Mouse (Mus musculus) cerebellum, postnatal 4 days (tissue): ENCODE results near the gene Gp1bb.

Source experiments
- DNase-seq, 2 experiments: peaks; one replicate each; pipeline ENCODE4 v3.0.0; 2022; ENCODE audit warnings: low spot score in 2 of 2, mixed read lengths in 1 of 2

Gene Gp1bb

DNA sequence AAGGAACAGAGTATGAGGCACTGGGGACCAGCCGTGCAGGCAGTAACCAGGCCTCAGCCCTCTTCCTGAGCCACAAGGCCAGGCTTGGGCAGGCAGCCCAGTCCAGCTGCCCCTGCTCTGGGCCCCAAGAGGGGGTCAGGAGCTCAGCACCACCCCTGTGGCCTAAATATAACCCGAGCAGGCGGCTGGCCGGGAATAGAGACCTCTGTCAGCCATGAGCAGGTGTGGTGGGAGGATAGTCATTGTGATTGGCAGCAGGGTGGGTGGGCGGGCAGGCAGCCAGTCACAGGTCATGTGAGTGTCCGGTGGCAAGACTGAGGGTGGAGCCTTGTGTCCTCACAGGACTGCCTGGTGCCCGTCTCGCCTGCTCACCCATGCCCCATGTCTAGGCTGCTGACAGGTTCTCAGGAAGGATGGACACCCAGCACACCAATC lies 17.9 kb downstream of the Gp1bb start:
- no peak for DNase-seq

DNA sequence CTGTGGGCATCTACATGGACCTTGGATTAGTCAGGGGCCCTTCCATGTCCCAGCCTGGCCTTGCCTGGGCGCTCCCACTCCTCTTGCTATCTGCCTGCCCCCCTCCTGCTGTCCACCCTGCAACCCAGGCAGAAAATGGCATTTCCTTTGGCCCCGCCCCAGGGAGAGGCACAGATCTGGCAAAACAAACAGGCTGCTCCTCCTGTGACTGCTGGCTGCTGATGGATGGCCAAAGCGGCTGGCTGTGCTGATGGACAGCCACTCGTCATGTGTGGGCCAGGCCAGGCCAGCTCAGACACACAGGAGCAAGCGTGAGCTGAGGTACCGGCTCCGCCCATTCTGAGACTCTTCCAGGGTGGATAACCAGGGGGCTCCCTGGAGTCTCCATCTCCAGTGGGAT lies 20.8 kb downstream of the Gp1bb start:
- no peak for DNase-seq

DNA sequence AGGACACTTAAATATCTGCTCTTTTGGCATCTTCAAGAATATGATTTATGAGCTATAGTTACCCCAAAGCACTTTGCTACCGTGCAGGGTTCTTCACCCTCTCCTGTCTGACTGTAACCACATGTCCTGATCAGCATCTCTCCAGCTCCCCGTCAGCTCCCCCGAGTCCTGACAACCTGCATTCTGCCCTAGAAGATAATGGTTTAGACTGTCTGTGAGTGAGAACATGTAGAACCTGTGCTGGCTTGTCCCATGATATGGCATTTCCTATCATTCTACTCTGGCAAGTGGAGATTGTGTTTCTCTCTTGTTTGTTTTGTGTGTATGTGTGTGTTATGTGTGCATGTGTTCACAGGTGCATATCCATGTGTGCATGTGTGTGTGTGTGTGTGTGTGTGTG lies 24.2 kb downstream of the Gp1bb start:
- DNase-seq: no peak

DNA sequence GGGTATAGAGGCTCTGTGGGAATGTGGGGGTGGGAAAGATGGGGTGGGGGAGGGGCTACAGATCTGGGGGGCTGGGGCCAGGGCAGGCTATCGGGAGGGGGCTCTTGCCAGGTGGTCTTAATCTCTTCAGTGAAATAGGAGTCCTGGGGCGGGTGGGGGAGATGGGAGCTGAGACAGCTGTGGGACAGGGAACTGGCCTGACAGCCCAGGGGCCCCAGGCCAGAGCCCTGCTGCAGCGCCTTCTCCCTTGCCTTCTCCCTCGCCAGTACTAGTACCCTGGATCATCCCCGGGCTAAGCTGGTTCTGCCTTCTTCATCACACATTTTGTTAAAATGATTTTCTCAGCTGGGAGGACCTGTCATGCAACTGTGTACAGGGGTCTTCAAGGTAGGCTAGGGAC lies 25.9 kb downstream of the Gp1bb start:
- DNase-seq: no peak

DNA sequence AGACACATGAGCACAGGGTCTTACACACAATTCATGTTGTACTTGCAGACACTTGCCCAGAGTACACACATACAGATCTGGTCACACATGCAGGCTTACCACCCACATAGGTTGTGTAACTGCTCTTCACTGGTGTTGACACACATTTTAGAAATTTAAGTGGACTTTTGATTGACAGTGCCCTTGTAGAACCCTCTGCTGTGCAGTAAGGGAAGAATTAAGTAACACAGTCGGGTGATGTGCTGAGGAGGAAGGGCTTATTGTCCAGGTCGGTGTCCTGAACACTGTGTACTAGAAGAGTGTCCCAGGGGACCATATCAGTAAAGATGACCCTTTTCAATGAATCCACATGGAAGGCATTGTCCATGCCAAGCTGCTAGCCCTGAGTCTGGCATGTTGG lies 28.3 kb downstream of the Gp1bb start:
- DNase-seq: no peak

DNA sequence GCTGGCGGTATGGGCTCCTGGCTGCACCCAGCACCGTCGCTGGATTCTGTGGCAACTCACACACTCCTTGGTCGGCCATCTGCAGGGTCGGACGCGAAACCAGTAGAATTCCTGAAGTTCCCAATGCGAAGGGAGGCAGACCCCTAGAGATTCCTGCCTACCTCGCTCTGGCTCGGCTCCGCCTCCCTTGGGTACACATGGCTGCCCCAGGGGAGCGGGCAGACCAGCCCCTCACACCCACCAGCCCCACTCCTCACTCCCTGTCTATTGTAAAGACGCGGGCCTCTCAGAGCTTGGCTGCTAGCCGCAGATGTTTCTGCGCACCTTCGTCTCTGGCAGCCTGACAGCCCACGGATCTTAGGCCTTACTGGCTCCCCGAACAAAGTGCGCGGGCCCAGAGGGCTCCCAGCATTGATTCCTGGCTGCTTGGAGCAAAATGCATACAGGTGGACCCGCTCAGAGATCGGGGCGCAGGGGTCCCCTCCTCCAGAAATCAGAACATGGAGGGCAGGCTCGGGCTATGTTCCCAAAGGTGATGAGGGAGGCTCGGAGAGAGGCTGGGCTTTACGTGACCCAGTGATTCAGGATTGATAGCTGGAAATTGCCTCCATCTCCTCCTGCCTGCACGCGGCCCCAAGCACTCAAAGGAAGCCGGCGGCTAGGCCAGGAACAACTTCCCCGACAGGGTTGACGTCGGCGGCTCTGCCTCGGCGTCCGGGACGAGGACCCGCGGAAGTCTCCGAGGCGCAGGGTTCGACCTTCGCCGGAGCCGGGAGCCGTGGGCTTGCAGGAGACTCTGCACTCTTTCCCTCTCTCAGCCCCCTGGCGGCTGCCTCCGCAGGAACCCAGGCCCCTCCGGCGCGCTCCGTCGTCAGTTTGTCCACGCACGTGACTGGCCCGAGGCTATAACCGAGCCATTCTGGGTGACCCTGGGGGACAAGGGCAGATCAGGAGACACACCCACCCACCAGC lies 30.9 kb downstream of the Gp1bb start:
- DNase-seq: no peak

DNA sequence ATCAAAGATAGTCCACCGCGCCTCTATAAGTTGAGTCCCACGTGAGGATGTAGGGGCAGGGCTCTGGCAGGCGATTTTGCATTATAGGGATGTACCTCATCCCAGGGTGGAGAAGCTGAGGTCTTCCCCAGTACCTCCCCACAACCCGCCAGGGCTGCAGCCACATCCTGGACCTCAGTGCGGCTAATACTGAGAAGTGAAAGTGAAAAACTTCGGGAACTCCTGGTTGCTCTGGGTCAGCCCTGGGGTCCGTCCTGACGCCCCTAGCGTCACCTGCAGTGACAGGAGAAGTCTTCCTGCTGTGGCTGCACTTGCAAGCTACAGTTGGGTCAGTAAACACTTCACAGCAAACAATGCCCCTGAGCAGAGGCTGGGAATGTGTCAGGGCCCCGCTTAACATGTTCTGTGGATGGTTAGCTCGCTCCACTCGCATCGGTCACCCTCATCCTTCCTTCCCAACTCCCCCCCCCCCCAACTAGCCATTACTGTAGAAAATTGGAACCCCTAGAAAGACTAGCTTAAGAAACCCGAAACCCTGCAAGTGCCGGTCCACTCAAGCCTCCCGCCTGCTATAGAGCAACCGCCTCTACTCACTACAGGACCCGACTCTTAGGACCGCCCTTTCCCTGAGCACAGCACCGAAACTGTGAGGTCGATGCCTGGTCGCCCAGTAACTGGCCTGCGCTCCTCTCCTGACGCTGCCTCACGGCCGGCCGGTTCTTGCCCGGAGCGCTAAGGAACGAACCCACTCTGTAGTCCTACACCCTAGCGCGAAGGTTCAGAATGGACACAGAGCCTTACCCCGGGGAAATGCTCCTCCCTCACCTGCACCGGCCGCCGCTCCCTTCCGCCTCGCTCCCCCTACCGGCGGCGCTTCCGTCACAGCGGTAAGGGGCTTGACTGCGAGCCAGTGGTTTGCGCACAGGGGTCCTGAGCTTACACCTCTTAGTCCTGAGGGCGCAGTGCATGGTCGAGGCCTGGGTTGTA lies 32.1 kb downstream of the Gp1bb start, which contains the start of gene Tbx1:
Gene Tbx1, minus strand, starts transcription at position 868 of the 987 bp plus-strand sequence.
- DNase-seq: no peak

DNA sequence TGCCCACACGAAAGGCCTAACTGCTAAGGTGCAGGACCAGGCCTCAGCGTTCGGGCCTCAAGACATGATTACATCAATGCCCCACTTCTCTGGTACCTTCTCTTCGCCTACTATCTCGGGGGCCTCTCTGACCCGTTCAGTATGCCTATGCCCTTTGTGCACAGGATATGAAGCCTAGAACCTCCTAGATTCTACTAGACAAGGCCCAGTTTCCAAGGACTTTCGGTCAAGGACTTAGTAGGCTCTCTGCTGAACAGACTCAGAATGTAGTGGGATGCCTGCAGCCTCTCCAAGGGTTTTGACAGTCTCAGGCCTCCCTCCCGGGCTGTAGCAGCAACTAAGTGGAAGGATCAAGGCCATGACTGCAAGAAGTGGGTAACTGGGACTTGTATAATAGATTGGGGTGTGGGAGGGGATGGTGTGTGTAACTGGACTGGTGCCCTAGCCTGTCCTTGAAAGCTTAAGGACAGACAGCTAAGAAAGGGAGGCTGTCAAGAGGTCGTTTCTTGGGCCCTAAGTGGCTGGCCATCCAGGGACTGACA lies 33.1 kb downstream of the Gp1bb start:
- DNase-seq: no peak

DNA sequence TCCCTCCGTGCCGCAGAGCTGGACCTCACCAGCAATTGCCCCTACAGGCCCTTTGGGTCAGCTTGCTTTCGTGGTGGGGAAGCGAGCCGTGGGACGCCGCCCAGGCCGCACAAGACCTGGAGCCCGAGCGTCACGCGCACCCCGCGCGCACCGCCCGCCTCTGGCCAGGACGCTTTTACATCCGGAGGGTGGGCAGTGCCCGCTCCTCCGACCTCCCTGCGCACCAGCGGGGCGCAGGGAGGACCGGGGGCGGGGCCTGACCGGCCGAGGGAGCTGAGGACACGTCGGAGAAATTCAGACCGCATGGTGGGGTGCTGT lies 33.5 kb downstream of the Gp1bb start:
- no peak for DNase-seq

DNA sequence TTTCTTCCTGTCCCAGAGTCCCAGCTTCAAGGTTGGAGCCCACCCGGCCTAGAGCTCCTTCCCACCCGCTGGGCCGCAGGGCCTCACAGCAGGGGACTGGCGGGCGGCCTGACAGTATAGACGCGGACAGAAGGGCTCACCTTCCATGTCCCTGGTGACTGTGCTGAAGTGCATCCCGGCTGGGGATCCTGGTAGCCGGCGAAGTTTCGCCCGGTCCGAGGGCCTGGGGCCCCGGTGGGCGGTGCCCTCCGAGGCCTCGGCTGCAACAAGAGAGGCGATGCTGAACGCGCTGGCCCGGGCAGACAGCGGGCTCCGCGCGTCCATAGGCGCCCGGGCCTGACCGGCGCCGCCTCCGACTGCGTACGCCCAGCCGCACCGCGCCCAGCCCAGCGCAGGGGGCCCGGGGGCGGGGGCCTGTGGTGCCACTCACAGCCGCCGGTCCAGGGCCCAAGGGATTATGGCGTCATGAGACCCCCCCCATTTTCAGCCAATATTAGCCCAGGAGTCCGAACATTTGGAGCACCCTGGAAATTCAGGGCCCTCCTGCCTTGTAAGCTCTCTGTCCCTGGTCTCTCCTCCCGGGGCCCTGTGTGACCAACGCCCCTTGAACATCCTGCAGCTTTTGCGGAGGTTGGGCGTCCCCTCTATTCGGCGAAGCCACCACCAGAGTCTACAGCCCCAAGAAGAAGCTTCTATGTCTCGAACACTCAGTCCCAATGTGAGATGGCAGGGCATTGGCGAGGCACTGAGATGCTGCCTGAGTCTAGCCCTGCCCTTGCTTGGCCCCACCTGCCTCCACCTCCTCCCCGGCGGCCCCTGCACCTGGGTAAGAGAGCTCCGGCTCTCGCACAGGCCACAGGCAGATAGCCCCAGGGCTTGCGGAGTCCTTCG lies 34.1 kb downstream of the Gp1bb start:
- no peak for DNase-seq

DNA sequence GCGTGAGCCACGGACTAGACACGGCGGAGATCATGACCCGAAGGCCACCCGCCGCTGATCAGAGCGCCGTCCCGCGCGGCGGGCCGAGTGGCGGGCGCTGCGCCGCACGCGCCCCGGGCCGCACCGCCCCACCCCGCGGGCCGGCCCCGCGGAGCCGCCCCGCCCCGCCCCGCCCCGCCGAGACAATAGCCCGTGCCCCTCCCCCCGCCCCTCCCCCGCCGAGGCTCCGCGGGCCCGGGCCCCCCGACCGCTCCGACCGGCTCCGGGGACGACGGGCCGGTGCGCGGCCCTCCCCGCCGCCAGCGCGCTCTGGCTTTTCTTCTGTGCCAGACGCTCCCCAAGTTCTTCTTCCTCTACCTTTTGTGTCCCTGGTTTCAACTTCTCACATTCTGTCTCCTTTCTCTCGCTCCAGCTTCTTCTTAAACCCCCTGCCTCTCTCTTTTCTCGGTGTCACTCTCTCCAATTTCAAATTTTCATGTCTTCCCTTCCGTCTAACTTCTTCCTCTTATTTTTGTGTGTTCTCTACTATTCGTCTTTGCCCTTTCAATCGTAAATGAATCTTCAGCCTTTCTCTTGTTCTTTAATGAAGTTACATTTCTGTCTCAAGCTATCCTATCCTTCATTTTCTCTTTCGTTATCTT lies 35.2 kb downstream of the Gp1bb start:
- DNase-seq: no peak

DNA sequence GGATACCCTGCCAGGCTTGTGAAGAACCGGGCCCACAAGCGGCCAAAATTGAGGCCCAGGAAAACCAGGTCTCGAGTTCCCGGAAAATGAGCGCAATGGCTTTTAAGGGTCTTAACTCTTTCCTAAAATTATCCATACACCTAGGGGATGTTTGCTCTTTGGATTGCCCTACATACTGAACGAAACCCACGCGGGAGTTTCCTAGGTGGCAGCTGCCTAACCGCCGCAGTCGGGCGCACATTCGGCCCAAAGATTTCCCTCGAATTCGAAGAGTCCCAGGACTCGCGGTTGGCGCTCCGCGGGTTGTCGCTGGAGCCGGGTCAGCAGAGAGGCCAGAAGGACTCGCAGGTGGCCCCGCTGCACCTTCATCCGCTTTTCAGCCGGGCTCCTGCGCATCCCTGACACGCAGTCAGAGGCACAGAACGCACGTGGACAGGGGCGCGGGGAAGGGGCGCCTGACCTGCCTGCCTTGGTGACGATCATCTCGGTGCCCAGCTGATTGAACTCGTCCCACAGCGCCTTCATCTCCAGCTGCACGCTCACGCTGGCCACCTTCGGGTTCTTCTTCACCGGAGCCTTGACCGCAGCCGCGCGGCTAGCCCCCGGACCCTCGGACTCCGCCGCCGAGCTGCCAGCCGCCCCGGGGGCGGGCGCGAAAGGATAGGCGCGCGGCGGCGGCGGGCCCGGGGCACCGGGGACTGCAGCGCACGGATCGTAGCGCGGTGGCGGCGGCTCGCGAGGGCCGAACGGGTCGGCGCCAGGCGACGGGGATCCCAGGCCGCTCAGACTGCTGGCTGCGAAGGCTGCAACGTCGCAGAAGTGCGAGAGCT lies 35.9 kb downstream of the Gp1bb start:
- no peak for DNase-seq

DNA sequence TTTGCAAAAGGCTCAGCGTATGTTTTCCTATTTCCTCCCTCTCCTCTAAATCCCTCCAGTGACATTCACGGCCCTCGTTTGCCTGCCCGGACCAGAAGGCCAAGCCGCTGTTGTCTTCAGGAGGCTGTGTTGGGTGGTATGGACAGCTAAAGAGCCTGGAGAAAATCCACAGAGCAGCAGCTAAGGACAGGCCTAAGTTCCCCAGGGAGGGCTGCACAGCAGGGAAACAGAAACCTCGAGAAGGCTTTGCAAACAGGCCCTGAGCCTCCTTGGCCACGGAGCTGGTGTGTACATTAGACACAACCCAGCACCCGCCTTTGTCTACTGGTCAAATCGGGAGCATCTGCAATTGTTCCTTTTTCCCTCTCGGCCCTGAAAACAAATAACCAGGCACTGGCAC lies 36.5 kb downstream of the Gp1bb start:
- DNase-seq: no peak

DNA sequence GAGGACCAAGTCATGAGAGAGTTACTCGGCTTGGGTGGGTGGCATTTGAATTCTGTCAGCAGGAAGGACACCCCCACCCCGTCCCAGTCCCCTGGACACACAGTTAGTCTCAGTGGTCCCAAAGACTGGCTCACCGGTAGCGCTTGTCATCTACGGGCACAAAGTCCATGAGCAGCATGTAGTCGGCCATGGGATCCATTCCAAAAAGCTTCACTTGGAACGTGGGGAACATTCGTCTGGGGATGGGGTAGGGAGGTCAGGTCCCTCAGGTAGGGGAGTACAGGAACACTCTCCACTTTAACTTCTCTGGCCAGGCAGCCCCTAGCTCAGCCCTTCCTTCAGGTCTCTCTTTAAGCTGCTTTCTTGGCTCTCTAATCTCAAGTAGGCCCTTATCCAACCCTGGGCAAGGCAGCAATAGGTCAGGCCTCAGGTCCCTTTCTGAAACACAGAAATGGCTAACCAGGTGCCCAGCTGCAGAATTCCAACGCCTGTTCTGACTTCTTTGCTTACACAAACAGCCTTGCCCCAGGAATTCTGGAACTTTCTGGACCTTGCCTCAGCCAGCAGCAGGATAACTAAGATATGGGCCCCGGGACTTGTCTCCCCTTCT lies 37.2 kb downstream of the Gp1bb start:
- no peak for DNase-seq

DNA sequence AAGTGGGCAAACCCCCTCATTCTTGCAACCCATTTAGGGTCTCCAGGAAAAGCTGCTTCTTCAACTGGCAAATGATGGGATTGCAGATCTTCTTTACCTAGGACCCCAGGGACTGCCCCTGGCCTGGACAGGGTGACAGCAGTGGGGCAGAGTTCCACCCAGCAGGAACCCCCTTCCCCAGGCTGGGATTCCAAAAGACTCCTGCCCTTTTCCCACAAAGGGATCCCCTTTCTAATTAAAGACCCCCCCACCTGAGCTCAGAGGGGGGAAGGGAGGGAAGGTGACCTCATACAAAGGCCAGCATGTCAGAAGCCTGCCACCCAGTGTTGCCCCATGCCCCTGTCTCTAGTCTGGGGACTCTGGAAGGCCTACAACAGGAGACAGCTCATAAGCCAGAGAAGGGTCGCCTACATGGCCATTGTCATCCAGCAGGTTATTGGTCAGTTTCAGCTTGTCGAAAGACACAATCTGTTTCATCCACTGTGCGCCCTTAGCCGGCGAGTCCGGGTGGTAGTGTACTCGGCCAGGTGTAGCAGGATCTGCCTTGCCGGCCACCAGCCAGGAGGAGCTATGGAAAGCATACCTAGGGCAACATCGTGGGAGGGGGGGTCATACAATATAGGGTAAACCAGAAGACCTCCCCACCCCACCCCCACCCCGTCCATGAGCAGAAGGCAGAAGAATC lies 38.4 kb downstream of the Gp1bb start:
- no peak for DNase-seq

DNA sequence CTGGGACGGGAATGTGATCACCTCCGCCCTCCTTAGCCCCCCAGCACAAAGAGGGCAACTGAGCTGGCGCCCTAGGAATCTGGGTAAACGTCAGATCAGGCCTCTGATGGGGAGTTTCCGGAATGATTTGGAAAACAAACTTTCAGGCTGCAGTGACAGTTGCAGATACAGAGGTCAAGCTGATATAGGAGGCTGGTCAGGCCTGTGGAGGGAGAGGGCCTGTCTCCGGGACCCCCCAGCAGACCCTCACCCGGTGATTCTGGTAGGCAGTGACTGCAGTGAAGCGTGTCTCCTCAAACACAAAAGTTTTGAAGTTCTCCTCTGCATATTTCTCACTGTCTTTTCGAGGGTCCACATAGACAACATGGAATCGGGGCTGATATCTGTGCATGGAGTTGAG lies 39.0 kb downstream of the Gp1bb start:
- no peak for DNase-seq

DNA sequence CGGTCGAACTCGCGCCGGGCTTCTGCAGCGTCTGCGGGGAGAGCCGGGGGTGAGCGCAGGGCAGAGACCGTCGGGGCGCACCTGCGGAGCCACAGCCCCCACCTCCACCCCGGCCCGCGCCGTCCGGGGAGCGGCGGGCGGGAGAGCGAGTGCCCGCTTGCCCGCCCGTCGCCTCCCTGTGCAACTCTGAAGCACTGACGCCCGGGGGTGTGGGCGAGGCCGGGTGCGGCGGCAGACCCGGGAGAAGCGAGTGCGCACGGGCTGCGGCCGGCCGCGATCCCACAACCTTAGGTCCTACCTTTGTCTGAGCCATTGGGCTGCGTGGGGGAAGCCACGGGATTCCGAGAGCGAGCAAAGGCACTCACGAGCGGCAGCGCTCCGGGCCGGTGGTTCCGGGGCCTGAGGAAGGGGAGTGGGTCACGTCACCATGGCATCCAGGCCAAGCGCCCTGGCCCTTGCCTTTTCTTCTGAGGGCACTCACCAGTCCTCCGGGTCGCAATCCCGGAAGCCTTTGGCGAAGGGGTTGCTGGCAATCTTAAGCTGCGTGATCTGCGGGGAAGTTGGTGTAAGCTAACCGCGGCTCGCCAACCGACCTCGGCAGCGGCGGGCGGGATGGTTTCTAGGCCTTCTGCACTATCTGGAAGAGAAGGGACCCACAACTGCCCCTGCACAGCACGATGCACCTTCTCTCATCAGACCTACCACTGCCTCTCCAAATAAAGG lies 39.6 kb downstream of the Gp1bb start:
- no peak for DNase-seq

DNA sequence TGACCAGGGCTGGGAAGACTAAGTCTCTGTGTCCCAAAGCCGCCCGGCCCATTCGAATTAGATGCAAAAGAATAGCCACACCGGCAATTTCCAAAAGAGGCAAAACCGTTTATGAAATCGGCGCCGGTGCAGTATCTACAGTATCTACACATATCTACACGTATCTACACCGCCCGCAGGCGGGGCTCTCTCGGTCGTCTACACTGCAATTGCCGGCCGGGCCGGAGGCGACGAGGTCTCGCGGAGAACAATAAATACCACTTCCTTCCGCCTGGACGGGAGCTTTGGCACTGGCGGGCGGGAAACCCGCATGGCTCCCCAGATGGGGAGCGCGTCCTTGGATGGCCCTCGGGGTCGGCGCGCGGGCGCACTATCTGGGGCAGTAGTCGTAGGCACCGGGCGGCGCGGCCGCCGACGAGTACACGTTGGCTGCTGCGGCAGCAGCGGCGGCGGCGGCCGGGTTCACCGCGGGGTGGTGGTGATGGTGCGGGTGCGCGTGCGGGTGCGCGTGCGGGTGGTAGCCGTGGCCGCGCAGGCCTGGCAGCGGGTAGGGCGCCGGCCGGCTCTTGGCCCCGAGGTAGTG lies 40.5 kb downstream of the Gp1bb start:
- DNase-seq: no peak
